Mouse (Mus musculus) cerebellum, postnatal 10 days (tissue): ENCODE measurements around the gene Dda1.

Experiments
- DNase-seq, 2 experiments: peaks; one replicate each; pipeline ENCODE4 v3.0.0; 2021; ENCODE audit warnings: mixed read lengths in 2 of 2

Gene Dda1

DNA sequence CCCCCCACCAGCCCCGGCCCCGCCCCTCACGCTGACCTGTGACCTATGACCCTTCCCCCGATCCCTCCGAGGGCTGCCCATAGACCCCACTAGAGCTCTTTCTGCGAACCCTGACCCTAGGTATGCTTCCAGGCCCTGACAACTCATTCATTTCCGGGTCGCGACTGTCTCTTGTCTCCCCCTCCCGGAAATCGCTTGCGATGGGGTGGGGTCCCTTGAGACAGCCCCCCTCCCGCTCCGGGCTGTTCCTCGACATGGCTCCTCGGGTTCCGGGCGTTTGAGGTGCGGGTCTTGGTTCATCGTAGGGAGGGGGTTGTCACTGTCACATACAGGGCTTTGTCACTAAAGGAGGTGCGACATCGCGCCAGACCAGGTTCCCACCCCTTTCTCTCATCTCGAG lies 412 bp downstream of the Dda1 start:
- peak; percentile 81 for DNase-seq

- DNase-seq = peak in 1 of 2 experiments; percentile 25
These were observed 1.3 kb downstream of the Dda1 start for GRCm38 (mm10) chr8:71470146-71470912.

DNA sequence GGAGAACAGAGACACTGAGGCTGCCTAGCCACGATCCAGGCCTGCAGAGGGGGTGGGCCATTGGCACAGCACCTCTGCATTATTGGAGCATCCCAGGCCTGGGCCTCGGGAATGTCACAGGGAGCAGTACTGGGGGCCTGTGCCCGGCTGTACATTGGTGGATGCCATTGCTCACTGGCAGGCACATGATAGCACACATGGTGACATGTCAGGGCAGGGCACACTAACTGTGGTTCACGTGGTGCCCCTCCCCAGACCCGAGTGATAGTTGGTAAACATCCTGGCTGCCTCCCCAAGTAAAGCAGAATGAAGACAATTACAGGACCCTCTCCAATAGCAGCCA lies 1.9 kb downstream of the Dda1 start:
- DNase-seq = no peak

GRCm38 (mm10) chr8:71471861-71472260 lies 2.9 kb downstream of the Dda1 start:
- DNase-seq = no peak

- DNase-seq = no peak
These were observed 3.8 kb downstream of the Dda1 start for GRCm38 (mm10) chr8:71472601-71473386.

DNA sequence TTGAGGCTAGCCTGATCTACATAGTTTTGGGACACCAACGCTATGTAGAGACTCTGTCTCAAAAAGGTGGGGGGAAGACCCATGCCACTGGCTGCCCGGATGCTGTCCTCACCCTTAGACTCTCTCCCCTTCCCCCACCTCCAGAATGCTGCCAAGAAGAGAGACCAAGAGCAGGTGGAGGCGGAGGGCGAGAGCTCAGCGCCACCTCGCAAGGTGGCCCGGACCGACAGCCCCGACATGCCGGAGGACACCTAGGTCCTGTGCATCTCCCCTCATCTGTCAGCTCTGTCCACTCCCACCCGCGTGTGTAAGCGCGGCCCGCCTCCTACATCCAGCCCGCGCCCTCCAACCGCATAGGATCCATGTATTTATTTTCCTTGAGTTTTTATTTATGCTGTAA lies 5.3 kb downstream of the Dda1 start:
- DNase-seq = peak in 1 of 2 experiments; percentile 30

DNA sequence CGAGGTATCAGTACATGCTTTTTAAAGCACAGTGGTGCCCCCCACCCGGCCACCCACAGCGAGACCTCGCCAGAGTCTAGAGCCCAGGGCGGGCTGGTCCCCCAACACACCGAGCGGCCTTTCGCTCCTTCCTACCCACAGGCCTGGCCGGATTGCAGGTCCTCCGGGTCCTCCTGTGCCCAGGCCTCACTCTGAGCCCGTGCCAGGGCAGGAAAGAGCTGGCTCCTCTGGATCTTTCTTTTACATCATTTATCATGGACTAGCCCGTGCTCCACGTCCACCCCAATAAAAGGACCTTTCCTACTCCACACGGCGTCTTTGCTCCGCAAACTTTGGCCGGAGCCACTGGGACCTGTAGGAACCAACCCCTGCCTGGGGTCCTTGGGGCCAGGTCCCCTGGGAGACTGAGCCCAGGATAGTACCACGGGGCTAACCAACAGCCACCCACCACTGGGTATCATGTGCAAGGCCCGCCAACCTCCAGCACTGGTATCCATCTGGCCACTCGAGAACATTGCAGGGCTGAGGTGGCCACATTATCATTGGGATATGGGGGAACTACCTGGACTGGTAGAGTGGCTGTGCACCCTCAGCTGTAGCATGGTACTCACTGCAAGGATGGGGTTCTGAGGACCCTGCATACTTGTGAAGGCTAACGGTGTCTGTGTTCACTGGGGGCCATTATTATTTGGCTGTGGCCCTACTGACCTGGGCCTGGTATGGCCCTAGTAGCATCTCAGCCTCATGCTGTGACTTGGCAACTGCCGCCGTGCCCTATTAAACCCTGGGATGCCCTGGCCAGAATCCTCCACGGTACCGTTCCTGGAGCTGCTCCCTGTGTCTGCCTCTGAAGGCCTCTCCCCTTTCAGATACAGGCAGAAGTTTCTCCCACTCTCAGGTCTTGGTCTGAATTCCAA lies 6.0 kb downstream of the Dda1 start:
- DNase-seq = peak; percentile 66 to 67

GRCm38 (mm10) chr8:71475702-71476075 lies 6.7 kb downstream of the Dda1 start:
- peak; percentile 41 to 54 for DNase-seq

- DNase-seq = peak; percentile 92 to 94
These were observed 7.3 kb downstream of the Dda1 start for GRCm38 (mm10) chr8:71476099-71476940.

DNA sequence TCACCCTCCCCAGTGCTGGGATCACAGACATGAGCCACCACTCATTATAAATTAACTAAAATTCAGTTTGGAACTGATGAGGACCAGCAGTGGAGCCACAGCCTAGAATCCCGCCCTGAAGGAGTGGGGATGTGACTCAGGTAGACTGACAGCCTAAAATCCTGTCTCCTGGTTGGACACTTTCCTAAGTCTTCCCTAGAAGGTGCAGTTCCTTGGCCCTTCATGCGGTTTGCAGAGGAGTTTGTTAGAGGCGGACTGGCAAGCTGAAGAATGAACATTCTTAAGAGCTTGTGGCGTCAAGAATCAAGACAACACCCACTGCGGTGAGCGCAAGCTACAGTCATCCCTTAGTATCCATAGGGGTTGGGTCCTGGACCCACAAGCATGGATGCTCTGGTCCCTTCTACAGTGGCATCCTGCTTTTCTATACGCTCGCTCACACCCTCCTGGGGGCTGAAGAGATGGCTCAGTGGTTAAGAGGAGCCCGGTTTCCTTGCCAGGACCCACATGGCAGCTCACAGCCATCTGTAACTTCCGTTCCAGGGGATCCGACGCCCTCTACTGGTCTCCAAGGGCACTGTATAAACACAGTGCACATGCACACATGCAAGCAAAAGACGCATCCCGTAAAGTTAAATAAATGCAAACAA lies 8.3 kb downstream of the Dda1 start:
- peak; percentile 80 to 87 for DNase-seq

DNA sequence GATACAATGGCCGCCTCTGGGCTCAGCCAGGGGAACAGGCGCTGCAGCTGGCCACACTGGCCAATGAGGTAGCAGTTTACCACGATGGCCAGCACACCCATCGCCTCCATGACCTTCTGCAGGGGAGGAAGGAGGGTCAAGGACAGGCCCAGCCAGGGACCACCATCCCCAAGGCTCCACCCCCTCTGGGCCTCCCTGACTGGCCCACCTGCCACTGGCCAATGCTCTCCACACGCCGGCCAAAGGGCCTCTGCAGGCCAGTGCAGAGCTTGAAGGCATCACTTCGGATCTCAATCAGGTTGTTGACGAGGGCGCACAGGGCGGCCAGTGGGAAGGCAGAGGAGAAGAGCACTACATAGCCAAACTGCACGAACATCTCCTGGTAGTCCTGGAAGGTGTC lies 9.9 kb downstream of the Dda1 start:
- DNase-seq = no peak

DNA sequence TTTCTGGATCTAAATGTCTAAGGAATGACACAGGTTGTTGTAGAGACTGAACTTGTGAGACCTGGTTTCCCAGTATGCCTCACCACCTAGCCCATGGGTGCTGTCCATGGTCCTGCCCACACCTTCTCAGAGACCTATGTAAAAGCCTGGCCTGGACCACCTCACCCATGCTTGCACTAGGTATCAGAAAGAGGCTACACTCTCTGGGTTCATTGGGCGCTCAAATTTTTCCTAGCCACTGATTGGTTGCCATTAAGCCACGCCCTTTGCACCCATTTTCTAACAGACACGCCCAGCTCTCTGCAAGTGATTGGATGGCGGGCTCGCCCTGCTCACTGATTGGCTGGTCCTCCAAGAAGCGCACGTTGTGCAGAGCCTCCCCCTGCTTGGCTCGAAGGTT lies 14.9 kb downstream of the Dda1 start:
- DNase-seq = peak in 1 of 2 experiments; percentile 45

- DNase-seq = no peak
These were observed 15.7 kb downstream of the Dda1 start for GRCm38 (mm10) chr8:71484736-71485135.

DNA sequence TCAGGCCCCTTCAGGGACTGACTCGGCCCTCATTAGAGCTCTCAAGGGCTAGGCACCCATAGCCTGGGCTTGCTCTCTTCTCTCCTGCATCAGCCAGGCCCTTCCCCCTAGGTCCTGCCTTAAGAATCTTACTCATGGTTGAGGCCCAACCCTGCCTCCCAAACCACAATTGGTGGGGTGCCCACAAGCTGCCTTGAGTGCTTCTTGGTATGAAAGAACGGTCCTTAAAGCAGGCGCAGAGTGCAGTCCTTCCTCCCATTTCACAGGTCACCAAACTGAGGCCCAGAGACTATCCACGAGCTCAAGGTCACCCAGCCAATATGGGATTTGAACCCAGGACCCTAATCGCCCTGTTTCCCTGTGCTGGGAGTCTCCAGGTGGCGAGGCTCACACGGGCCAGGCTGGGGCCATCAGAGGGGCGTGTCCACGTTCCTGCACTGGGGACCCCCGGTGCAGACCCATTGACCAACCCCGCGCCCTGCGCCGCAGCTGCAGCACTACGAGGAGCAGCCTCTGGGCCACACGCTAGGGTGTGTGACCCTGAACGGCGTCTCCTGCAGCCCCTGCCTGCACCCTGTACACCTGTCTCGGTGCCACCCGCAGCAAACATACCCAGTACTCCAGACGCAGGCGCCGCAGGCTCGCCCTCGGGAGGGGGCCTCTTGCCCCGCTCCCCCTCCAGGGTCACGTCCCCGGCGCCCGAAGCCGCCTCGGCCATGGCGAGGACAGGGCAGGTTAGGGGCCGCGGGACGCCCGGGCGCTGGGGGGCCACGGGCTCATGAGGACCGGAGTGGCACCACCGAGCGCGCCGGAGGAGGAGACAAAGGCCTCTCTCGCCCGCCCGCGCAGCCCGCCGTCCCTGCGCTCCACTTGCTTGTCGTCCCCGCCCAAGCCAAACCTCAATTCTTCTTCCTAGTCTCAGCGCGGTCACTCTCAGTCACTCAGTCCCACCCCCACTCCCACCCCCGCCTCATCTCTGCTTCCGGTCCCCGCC lies 16.4 kb downstream of the Dda1 start, which contains the start of gene Ano8:
Gene Ano8, minus strand, starts transcription at position 822 of the 994 bp plus-strand sequence.
- DNase-seq = peak; percentile 93 to 94

DNA sequence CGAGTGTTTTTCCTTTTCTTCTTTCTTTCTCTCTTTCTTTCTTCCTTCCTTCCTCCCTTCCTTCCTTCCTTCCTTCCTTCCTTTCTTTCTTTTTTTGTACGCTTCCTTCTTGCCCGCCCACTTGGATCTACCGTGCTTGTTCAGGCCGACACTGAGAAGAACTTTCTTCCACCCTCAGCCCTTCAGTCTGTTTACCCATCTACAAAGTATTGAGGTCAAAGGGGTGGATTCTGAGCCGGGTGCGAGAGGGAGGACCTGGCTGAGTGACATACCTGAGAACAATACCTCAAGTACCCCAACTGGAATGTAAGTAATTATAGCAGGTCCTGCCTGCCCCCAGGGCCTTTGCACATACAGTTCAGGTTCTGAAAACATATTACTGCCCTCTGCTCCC lies 17.1 kb downstream of the Dda1 start:
- DNase-seq = no peak

GRCm38 (mm10) chr8:71487691-71488445 lies 18.9 kb downstream of the Dda1 start, which contains the start of gene Gtpbp3:
TSS of gene Gtpbp3 (plus strand) at chr8:71488103.
- peak; percentile 85 to 86 for DNase-seq

- DNase-seq = peak; percentile 91
These were observed 19.5 kb downstream of the Dda1 start for GRCm38 (mm10) chr8:71488454-71488853.

GRCm38 (mm10) chr8:71495039-71495438 lies 26.0 kb downstream of the Dda1 start:
- DNase-seq = peak; percentile 94 to 95

GRCm38 (mm10) chr8:71495811-71496210 lies 26.8 kb downstream of the Dda1 start:
- DNase-seq = no peak
